ENCODE assay signal across 8 mouse cellular contexts in genomic region chr4:137861461-137862011, GRCm38 (mm10). TPM values are rescaled to one million over a fixed set of nuclear protein-coding genes. Genes with fewer than 3 reads are reported as not detected.
DNase-seq lines count a peak whose midpoint lies in the region; ATAC-seq and TF ChIP-seq lines count a peak whose summit lies in the region.

No protein-coding gene starts in this region.

- H3K27ac ChIP-seq in embryonic facial prominence, embryonic 13.5 days: peak overlapping the region; percentile 72
- H3K27ac ChIP-seq in intestine, embryonic 15.5 days: peak overlapping the region; percentile 91
- H3K27ac ChIP-seq in lung, postnatal 0 days (ENCODE audit: low read length): peak overlapping the region; percentile 83

- no peaks in the 10 kb centered on the region for H3K9me3 ChIP-seq in embryonic facial prominence, embryonic 13.5 days
- no peaks in the 10 kb centered on the region for H3K9me3 ChIP-seq in intestine, embryonic 15.5 days
- H3K9me3 ChIP-seq in lung, postnatal 0 days (ENCODE audit: low read length): no peaks in the 10 kb centered on the region

- peak; percentile 50; the same call in 1 of the 2 replicates for TF ChIP-seq EP300 in lung, postnatal 0 days (IDR thresholded peaks at IDR 0.05)

- H3K27me3 ChIP-seq in embryonic facial prominence, embryonic 13.5 days: no peaks in the 10 kb centered on the region
- H3K27me3 ChIP-seq in intestine, embryonic 15.5 days (replicated peaks): no peaks in the 10 kb centered on the region
- no peaks in the 10 kb centered on the region for H3K27me3 ChIP-seq in lung, postnatal 0 days (replicated peaks; ENCODE audit: insufficient read depth, low read length)

- peak overlapping the region; percentile 91 for H3K9ac ChIP-seq in embryonic facial prominence, embryonic 13.5 days
- peak overlapping the region; percentile 87 for H3K9ac ChIP-seq in intestine, embryonic 15.5 days
- H3K9ac ChIP-seq in lung, postnatal 0 days (replicated peaks; ENCODE audit: low read depth): peak overlapping the region; percentile 43

- no peak for TF ChIP-seq CTCF in lung, postnatal 0 days (IDR thresholded peaks at IDR 0.05)

- peak; percentile 35 for DNase-seq in urinary bladder, adult 2 months (ENCODE audit: low spot score)
- no peak for DNase-seq in urinary bladder, postnatal 10 days (ENCODE audit: low spot score)
- peak; percentile 80 for DNase-seq in lung, postnatal 0 days (ENCODE audit: low spot score)
- peak; percentile 14 for DNase-seq in spleen, adult 12 weeks (ENCODE audit: low spot score)
- no peak for DNase-seq in adrenal gland, postnatal 14 days

- ATAC-seq in embryonic facial prominence, embryonic 13.5 days (ENCODE audit: insufficient number of reproducible peaks, insufficient read depth, low FRiP score, low TSS enrichment, low read depth): peak; percentile 39; the same call in 1 of the 2 replicates
- ATAC-seq in intestine, embryonic 15.5 days: peak; percentile 90
- peak; percentile 65 for ATAC-seq in lung, postnatal 0 days
- no peak for ATAC-seq in erythroid progenitor cell, adult 5-6 weeks (replicated peaks; ENCODE audit: low FRiP score, poor library complexity, severe bottlenecking)

- WGBS in embryonic facial prominence, embryonic 13.5 days: 12% methylated on average over 17 of the region's 17 CpGs
- 6% methylated on average over 17 of the region's 17 CpGs for WGBS in intestine, embryonic 15.5 days
- 6% methylated on average over 17 of the region's 17 CpGs for WGBS in lung, postnatal 0 days

- H3K4me3 ChIP-seq in embryonic facial prominence, embryonic 13.5 days: peak overlapping the region; percentile 83
- peak overlapping the region; percentile 91 for H3K4me3 ChIP-seq in intestine, embryonic 15.5 days (replicated peaks)
- H3K4me3 ChIP-seq in lung, postnatal 0 days (ENCODE audit: low read depth, low read length): peak overlapping the region; percentile 64

- H3K4me2 ChIP-seq in embryonic facial prominence, embryonic 13.5 days: peak overlapping the region; percentile 82
- peak overlapping the region; percentile 90 for H3K4me2 ChIP-seq in intestine, embryonic 15.5 days (replicated peaks)
- peak overlapping the region; percentile 79 for H3K4me2 ChIP-seq in lung, postnatal 0 days (replicated peaks; ENCODE audit: low read depth, low read length)

- 0 out of 2 replicates have a peak, but pooled peaks cover 4% of the 10 kb centered on the region for H3K36me3 ChIP-seq in embryonic facial prominence, embryonic 13.5 days
- no peaks in the 10 kb centered on the region for H3K36me3 ChIP-seq in intestine, embryonic 15.5 days
- no peaks in the 10 kb centered on the region for H3K36me3 ChIP-seq in lung, postnatal 0 days (ENCODE audit: insufficient read depth, low read length)

- H3K4me1 ChIP-seq in embryonic facial prominence, embryonic 13.5 days: peaks cover 50% of the 10 kb centered on the region
- peaks cover 39% of the 10 kb centered on the region for H3K4me1 ChIP-seq in intestine, embryonic 15.5 days (replicated peaks)
- H3K4me1 ChIP-seq in lung, postnatal 0 days (ENCODE audit: insufficient read depth, low read depth, low read length): peaks cover 19% of the 10 kb centered on the region; the same call in 1 of the 2 replicates

RNA-seq across cellular contexts. Expression of gene Ece1, which starts 0.5 kb away (rescaled TPM):
- 30.0 and 73.4 TPM in 2 replicates for polyA plus RNA-seq in urinary bladder, adult 2 months (2012; rRNA removed)
- 49.9 and 65.0 TPM in 2 replicates for polyA plus RNA-seq in embryonic facial prominence, embryonic 13.5 days (2015; fragmentation: Nextera tagmentation; extraction: Ambion mirVana)
- polyA plus RNA-seq in intestine, embryonic 15.5 days (2015; fragmentation: Nextera tagmentation; extraction: Ambion mirVana): 56.0 and 60.1 TPM in 2 replicates
- 65.7 and 80.9 TPM in 2 replicates for polyA plus RNA-seq in lung, postnatal 0 days (2015; fragmentation: Nextera tagmentation; extraction: Ambion mirVana)
- total RNA-seq in adrenal gland, postnatal 14 days (2021): 202 and 263 TPM in 2 replicates
- total RNA-seq in erythroid progenitor cell, adult 5-6 weeks (2015; ENCODE audit: low replicate concordance): 1.7 and 2.5 TPM in 2 replicates
- total RNA-seq in erythroid progenitor cell, adult 5-6 weeks (2017; ENCODE audit: low replicate concordance): 0.51 and 0.83 TPM in 2 replicates

Comparison
In these comparisons a context has a peak if more than half of its experiments do, and no peak if none do; other contexts are left out.
1. DNase-seq: peak in urinary bladder, adult 2 months (single experiment), lung, postnatal 0 days (single experiment) and spleen, adult 12 weeks (single experiment); none in urinary bladder, postnatal 10 days (single experiment) and adrenal gland, postnatal 14 days (single experiment).
2. Peak in every context shown above with its lines, with median percentiles within 50 percentile points of each other: H3K27ac ChIP-seq, H3K4me2 ChIP-seq, H3K4me3 ChIP-seq and H3K9ac ChIP-seq.